In the genomic region with DNA sequence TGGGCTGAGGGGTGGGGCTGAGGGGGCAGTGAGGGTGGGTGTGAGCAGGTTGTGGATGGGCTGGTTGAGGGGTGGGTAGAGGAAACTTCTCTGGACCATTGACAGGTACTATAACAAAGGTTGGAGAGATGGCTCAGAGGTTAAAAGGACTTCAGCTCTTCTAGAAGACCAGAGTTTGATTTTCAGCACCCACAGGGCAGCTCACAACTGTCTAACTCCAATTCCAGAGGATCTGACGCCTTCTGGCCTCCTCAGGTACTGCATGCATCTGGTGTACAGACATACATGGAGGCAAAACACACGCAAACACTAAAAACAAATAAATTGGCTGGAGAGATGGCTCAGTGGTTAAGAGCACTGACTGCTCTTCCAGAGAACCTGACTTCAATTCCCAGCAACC, we compare ENCODE assay signal across 18 mouse cellular contexts. TPM values are rescaled to one million over a fixed set of nuclear protein-coding genes. Genes with fewer than 3 reads are reported as not detected.
DNase-seq lines count a peak whose midpoint lies in the region; TF ChIP-seq lines count a peak whose summit lies in the region.
"Had no signal": no experiment of that assay in that cellular context is flagged by ENCODE, and none has a peak within 500 bp of the region (broad histone marks: within the 10 kb centered on the region; RNA-seq: fewer than 3 reads in every experiment).

No protein-coding gene starts in this region.

- H3K9me3 ChIP-seq in E14TG2a.4 (ENCODE audit: low read length): no peaks in the 10 kb centered on the region
- H3K9me3 ChIP-seq: kidney, embryonic 15.5 days; limb, embryonic 12.5 days had no signal

- no peaks in the 10 kb centered on the region for H3K36me3 ChIP-seq in E14TG2a.4 (ENCODE audit: insufficient read depth, low read length)
- H3K36me3 ChIP-seq: kidney, embryonic 15.5 days; limb, embryonic 12.5 days had no signal

- intact Hi-C loops in left cerebral cortex, adult 2 months (cut with DNase I): no loop called here

- H3K27me3 ChIP-seq in E14TG2a.4 (ENCODE audit: insufficient read depth, low read length): peaks cover 27% of the 10 kb centered on the region
- H3K27me3 ChIP-seq: kidney, embryonic 15.5 days had no signal

- peaks cover 12% of the 10 kb centered on the region for H3K4me1 ChIP-seq in E14TG2a.4 (replicated peaks; ENCODE audit: low read depth, low read length)
- H3K4me1 ChIP-seq: kidney, embryonic 15.5 days; limb, embryonic 12.5 days had no signal

- TF ChIP-seq CTCF in left cerebral cortex, adult 2 months (IDR thresholded peaks at IDR 0.05): peak; percentile 2; the same call in 1 of the 2 replicates
- peak; percentile 36; the same call in 1 of the 2 replicates for TF ChIP-seq CTCF in E14TG2a.4 (conservative IDR thresholded peaks at IDR 0.05; ENCODE audit: low read length)

- no peak overlapping the region for H3K4me3 ChIP-seq in left cerebral cortex, adult 2 months
- H3K4me3 ChIP-seq in E14TG2a.4 (replicated peaks; ENCODE audit: low read length): no peak overlapping the region
- H3K4me3 ChIP-seq: kidney, embryonic 15.5 days; limb, embryonic 12.5 days; myocyte had no signal

- no peak for DNase-seq in left cerebral cortex, adult 2 months (ENCODE audit: extremely low spot score in 1 of 2, low spot score in 2 of 2)
- no peak for DNase-seq in left cerebral cortex, adult 11 months (ENCODE audit: low spot score)
- peak; percentile 26 for DNase-seq in A20 (ENCODE audit: low read depth, low spot score)
- peak; percentile 29 for DNase-seq in induced T-regulatory cell, adult 2 months (ENCODE audit: low read depth)
- DNase-seq in kidney, postnatal 25 days: no peak
- no peak for DNase-seq in gastrocnemius, postnatal 4 days (ENCODE audit: low spot score in 2 of 2)
- DNase-seq: adrenal gland, postnatal 10 days; cerebellum, adult 18-20 months; cerebellum, postnatal 36 days; midbrain, embryonic 14.5 days; right cerebral cortex, postnatal 4 days; thymus, adult 18-20 months had no signal

- H3K27ac ChIP-seq in left cerebral cortex, adult 2 months: no peak overlapping the region
- H3K27ac ChIP-seq: kidney, embryonic 15.5 days; limb, embryonic 12.5 days; macrophage had no signal

RNA-seq across cellular contexts. Expression of gene Rimkla, which starts 19.2 kb away (rescaled TPM):
- 1 to 10 TPM; 6.2 to 9.3 TPM for total RNA-seq in left cerebral cortex, adult 2 months (2021)
- 1 to 10 TPM in 1 of 2 experiments, under 1 TPM in 1; 0.59 to 1.2 TPM for total RNA-seq in gastrocnemius, postnatal 4 days (2021)
- total RNA-seq: hematopoietic stem cell, adult 5-6 weeks had no signal

RNA-seq across cellular contexts. Expression of gene Foxj3, which starts 25.2 kb away (rescaled TPM):
- 10 to 100 TPM; 69.6 to 72.2 TPM for total RNA-seq in left cerebral cortex, adult 2 months (2021)
- total RNA-seq in gastrocnemius, postnatal 4 days (2021): 10 to 100 TPM; 45.3 to 52.9 TPM

RNA-seq across cellular contexts. Expression of gene Frg2f1, which starts 27.7 kb away (rescaled TPM):
- 10 to 100 TPM; 21.4 to 22.5 TPM for total RNA-seq in left cerebral cortex, adult 2 months (2021)
- 10 to 100 TPM in 1 of 2 experiments, 1 to 10 TPM in 1; 9.4 to 10.5 TPM for total RNA-seq in gastrocnemius, postnatal 4 days (2021)

Comparison
In these comparisons a context has a peak if more than half of its experiments do, and no peak if none do; other contexts are left out.
1. DNase-seq: peak in A20 (single experiment) and induced T-regulatory cell, adult 2 months (single experiment); none in left cerebral cortex, adult 2 months (0 of 2), left cerebral cortex, adult 11 months (single experiment), kidney, postnatal 25 days (0 of 2) and gastrocnemius, postnatal 4 days (0 of 2).